Mouse (Mus musculus): ENCODE results near the gene Phlpp2. TPM values are rescaled to one million over a fixed set of nuclear protein-coding genes. Genes with fewer than 3 reads are reported as not detected.

Gene Phlpp2
- total and polyA plus RNA-seq, 3 experiments = 1.7 to 5.9 TPM; not detected in 1

GRCm38 (mm10) chr8:109853423-109853822, 14.9 kb upstream of the Phlpp2 start:
- TF ChIP-seq ZMIZ1 (IDR thresholded peaks at IDR 0.05; ENCODE audit: low read depth, low read length) (no peak), POLR2AphosphoS2 (IDR thresholded peaks at IDR 0.05; ENCODE audit: low read length) (no peak), ZC3H11A (IDR thresholded peaks at IDR 0.05; ENCODE audit: low read depth, low read length) (peak; percentile 56), SIN3A (IDR thresholded peaks at IDR 0.05; ENCODE audit: low read length) (no peak), JUND (IDR thresholded peaks at IDR 0.05; ENCODE audit: low read depth, low read length) (no peak), RAD21 (IDR thresholded peaks at IDR 0.05; ENCODE audit: low read depth, low read length) (peak; percentile 68), USF1 (IDR thresholded peaks at IDR 0.05; ENCODE audit: low read depth, low read length) (no peak), POLR2AphosphoS5 (IDR thresholded peaks at IDR 0.05; ENCODE audit: borderline replicate concordance, low read depth, low read length) (no peak), KAT2A (conservative IDR thresholded peaks at IDR 0.05; ENCODE audit: low read depth, low read length) (no peak), TCF12 (IDR thresholded peaks at IDR 0.05; ENCODE audit: low read depth, low read length) (no peak), EP300 (IDR thresholded peaks at IDR 0.05; ENCODE audit: low read depth in 1 of 2, low read length in 2 of 2) (no peak), MYC (IDR thresholded peaks at IDR 0.05; ENCODE audit: low read depth, low read length) (0 out of 2 replicates have a peak, but pooled peaks have one; percentile 27), CTCF (IDR thresholded peaks at IDR 0.05 in 2 of 3, conservative IDR thresholded peaks at IDR 0.05 in 1 of 3; ENCODE audit: control insufficient read depth in 1 of 3, insufficient read depth in 1 of 3, low read depth in 2 of 3, low read length in 3 of 3, poor library complexity in 1 of 3, severe bottlenecking in 1 of 3) (peak; percentile 80 to 91 (median 86)), SMC3 (IDR thresholded peaks at IDR 0.05; ENCODE audit: low read depth, low read length) (peak; percentile 72)
- Histone ChIP-seq H3K79me2 (ENCODE audit: control insufficient read depth, insufficient read depth, low read length, poor library complexity) (no peaks in the 10 kb centered on the region), H3K36me3 (ENCODE audit: control insufficient read depth in 1 of 2, insufficient read depth in 2 of 2, low read length in 2 of 2) (peaks cover 0 to 28% of the 10 kb centered on the region in 2 experiments; a peak in 2 of 4 replicates)

GRCm38 (mm10) chr8:109854522-109854921, 13.8 kb upstream of the Phlpp2 start:
- TF ChIP-seq MYC (IDR thresholded peaks at IDR 0.05; ENCODE audit: low read depth, low read length) (no peak), POLR2AphosphoS5 (IDR thresholded peaks at IDR 0.05; ENCODE audit: borderline replicate concordance, low read depth, low read length) (no peak), EP300 (IDR thresholded peaks at IDR 0.05; ENCODE audit: low read depth in 1 of 2, low read length in 2 of 2) (no peak), TAL1 (IDR thresholded peaks at IDR 0.05; ENCODE audit: low read length) (no peak), SIN3A (IDR thresholded peaks at IDR 0.05; ENCODE audit: low read length) (no peak), MYB (IDR thresholded peaks at IDR 0.05; ENCODE audit: low read depth, low read length) (no peak), CTCF (IDR thresholded peaks at IDR 0.05 in 2 of 3, conservative IDR thresholded peaks at IDR 0.05 in 1 of 3; ENCODE audit: control insufficient read depth in 1 of 3, insufficient read depth in 1 of 3, low read depth in 2 of 3, low read length in 3 of 3, poor library complexity in 1 of 3, severe bottlenecking in 1 of 3) (no peak), MAZ (IDR thresholded peaks at IDR 0.05; ENCODE audit: low read depth, low read length) (no peak), ZMIZ1 (IDR thresholded peaks at IDR 0.05; ENCODE audit: low read depth, low read length) (no peak), HCFC1 (IDR thresholded peaks at IDR 0.05; ENCODE audit: low read depth, low read length) (no peak), JUND (IDR thresholded peaks at IDR 0.05; ENCODE audit: low read depth, low read length) (no peak), RCOR1 (IDR thresholded peaks at IDR 0.05; ENCODE audit: low read depth, low read length) (no peak), BHLHE40 (IDR thresholded peaks at IDR 0.05; ENCODE audit: borderline replicate concordance, low read depth, low read length) (no peak)
- Histone ChIP-seq H3K9ac (ENCODE audit: control insufficient read depth, low read depth, low read length, poor library complexity, severe bottlenecking) (no peak overlapping the region), H3K4me3 (ENCODE audit: control insufficient read depth in 1 of 2, insufficient read depth in 1 of 2, low read depth in 2 of 2, low read length in 2 of 2) (no peak overlapping the region), H3K9me3 (replicated peaks; ENCODE audit: insufficient read depth, low read length) (no peaks in the 10 kb centered on the region), H3K27ac (ENCODE audit: control insufficient read depth, low read depth, low read length) (no peak overlapping the region), H3K4me1 (ENCODE audit: control insufficient read depth in 1 of 2, insufficient read depth in 2 of 2, low read length in 2 of 2) (no peaks in the 10 kb centered on the region), H3K27me3 (ENCODE audit: control insufficient read depth in 1 of 2, insufficient read depth in 2 of 2, low read length in 2 of 2) (no peaks in the 10 kb centered on the region), H3K36me3 (ENCODE audit: control insufficient read depth in 1 of 2, insufficient read depth in 2 of 2, low read length in 2 of 2) (peaks cover 0 to 34% of the 10 kb centered on the region in 2 experiments; a peak in 2 of 4 replicates), H3K79me2 (ENCODE audit: control insufficient read depth, insufficient read depth, low read length, poor library complexity) (no peaks in the 10 kb centered on the region)
- no peak for DNase-seq (ENCODE audit: low read depth, low spot score)

More at GRCm38 (mm10) chr8:109853423-109853822, 14.9 kb upstream of the Phlpp2 start:
- H3K4me3 ChIP-seq (ENCODE audit: control insufficient read depth in 1 of 2, insufficient read depth in 1 of 2, low read depth in 2 of 2, low read length in 2 of 2) = no peak overlapping the region
- no peaks in the 10 kb centered on the region for H3K4me1 ChIP-seq (ENCODE audit: control insufficient read depth in 1 of 2, insufficient read depth in 2 of 2, low read length in 2 of 2)
- no peaks in the 10 kb centered on the region for H3K27me3 ChIP-seq (ENCODE audit: control insufficient read depth in 1 of 2, insufficient read depth in 2 of 2, low read length in 2 of 2)
- H3K9me3 ChIP-seq (replicated peaks; ENCODE audit: insufficient read depth, low read length) = no peaks in the 10 kb centered on the region
- no peak overlapping the region for H3K9ac ChIP-seq (ENCODE audit: control insufficient read depth, low read depth, low read length, poor library complexity, severe bottlenecking)
- no peak overlapping the region for H3K27ac ChIP-seq (ENCODE audit: control insufficient read depth, low read depth, low read length)
- peak; percentile 80 for DNase-seq (ENCODE audit: low read depth, low spot score)
